Mouse (Mus musculus) CH12F3 (cell line): Measurements from ENCODE around the gene Hist1h2ac.

Experiments
- in situ Hi-C: fragments of 300-500 bp; cut with MboI; formaldehyde crosslinking; loops from 2 replicates; pipeline ENCODE4 v1.14.3; 2020; ENCODE audit warnings: low sequenced_read_pairs

Gene Hist1h2ac

GRCm38 (mm10) chr13:23681990-23682582, 1.7 kb downstream of the Hist1h2ac start:
- in situ Hi-C loops, result no loop called here

- in situ Hi-C loops, result no loop called here
Measured at GRCm38 (mm10) chr13:23662536-23662935, 21.2 kb downstream of the Hist1h2ac start.

GRCm38 (mm10) chr13:23659636-23660366, 23.9 kb downstream of the Hist1h2ac start:
- in situ Hi-C loops, result no loop called here
